Mouse (Mus musculus) liver, embryonic 12.5 days (tissue): ENCODE data around the gene Ctbp1. TPM values are rescaled to one million over a fixed set of nuclear protein-coding genes. Genes with fewer than 3 reads are reported as not detected.

ENCODE experiments used
- ATAC-seq: fragments of 200-750 bp; cut with Nextera tagmentation; 2 replicates; pipeline ENCODE4 v1.8.0; 2017; ENCODE audit warnings: moderate number of reproducible peaks, mild to moderate bottlenecking, moderate library complexity
- H3K27ac ChIP-seq: fragments of 300-500 bp; sonication (generic); 2 replicates; pipeline ENCODE4 v1.5.1; 2016; ENCODE audit warnings: mild to moderate bottlenecking
- H3K27me3 ChIP-seq: fragments of 300-500 bp; sonication (generic); replicated peaks from 2 replicates; pipeline ENCODE4 v1.6.1; 2016; ENCODE audit warnings: mild to moderate bottlenecking, moderate library complexity
- H3K36me3 ChIP-seq: fragments of 300-500 bp; sonication (generic); 2 replicates; pipeline ENCODE4 v1.6.1; 2016; ENCODE audit warnings: mild to moderate bottlenecking, moderate library complexity
- H3K4me1 ChIP-seq: fragments of 300-500 bp; sonication (generic); 2 replicates; pipeline ENCODE4 v1.6.1; 2016
- H3K4me2 ChIP-seq: fragments of 300-500 bp; sonication (generic); 2 replicates; pipeline ENCODE4 v1.6.1; 2016; ENCODE audit warnings: mild to moderate bottlenecking, moderate library complexity
- H3K4me3 ChIP-seq: fragments of 300-500 bp; sonication (generic); 2 replicates; pipeline ENCODE4 v1.5.1; 2016; ENCODE audit warnings: mild to moderate bottlenecking, moderate library complexity
- H3K9ac ChIP-seq: fragments of 300-500 bp; sonication (generic); 2 replicates; pipeline ENCODE4 v1.6.1; 2016; ENCODE audit warnings: mild to moderate bottlenecking, moderate library complexity
- H3K9me3 ChIP-seq: fragments of 300-500 bp; sonication (generic); replicated peaks from 2 replicates; pipeline ENCODE4 v1.6.1; 2016; ENCODE audit warnings: mild to moderate bottlenecking, moderate library complexity
- WGBS: fragments of 180-500 bp; shearing (Covaris S2); methylation state at CpG from one replicate; pipeline ENCODE4 v1.1.7; 2016; ENCODE audit not compliant: insufficient replicate concordance; 5-methylcytosine and 5-hydroxymethylcytosine counted together
- polyA plus RNA-seq: library from polyadenylated mRNA; unstranded; fragments of >200 nt; fragmentation: Nextera tagmentation; extraction: Ambion mirVana; gene quantifications from 2 replicates; pipeline ENCODE4 v1.2.1, GENCODE M21; 2016

Ctbp1 gene
- polyA plus RNA-seq, 1 experiment from 2014 or later = 279 TPM

DNA sequence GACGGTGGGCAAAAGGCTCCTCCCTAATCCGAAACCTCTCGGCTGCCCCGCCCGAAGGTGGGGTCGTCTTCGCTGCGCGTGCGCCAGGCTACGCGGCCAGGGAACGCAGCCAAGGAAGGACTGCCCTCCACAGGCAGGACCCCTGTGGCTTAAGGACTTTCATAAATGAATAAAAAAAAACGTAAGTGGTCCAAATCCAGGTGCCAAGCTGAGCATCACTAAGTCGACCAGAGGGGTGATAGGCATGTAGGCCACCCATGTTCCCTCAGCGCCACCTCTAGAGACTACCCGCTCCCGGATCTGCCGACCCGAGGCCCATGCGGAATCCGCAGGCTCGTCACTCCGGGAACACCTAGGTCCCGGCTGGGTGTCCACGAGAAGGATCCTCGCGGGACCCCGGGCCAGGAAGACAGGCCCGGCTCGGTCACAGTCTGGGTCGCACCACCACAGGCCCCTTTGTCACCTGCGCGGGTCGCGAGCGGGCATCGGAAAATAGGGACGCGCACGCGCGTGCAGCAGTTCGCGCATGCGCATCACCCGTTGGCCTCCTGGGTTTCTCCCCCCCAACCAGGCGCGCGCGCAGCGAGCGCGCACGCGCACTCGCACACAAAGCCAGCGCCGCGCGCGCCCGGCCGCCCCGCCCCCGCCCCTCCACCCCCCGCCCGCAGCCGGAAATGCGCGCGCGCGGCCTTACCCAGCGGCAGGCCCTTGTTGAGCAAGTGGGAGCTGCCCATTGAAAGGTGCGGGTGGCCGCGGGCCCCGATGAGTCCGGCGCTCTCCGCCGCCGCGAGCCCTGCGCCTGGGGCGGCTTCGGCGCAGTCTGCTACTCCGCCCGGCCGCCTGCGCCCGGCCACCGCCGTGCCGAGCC, 475 bp downstream of the Ctbp1 start:
- WGBS = under 1% methylated on average over 82 of the region's 97 CpGs
- H3K9ac ChIP-seq = peak overlapping the region; percentile 91
- H3K4me1 ChIP-seq = peaks cover 69% of the 10 kb centered on the region

GRCm38 (mm10) chr5:33273777-33274084, 1.1 kb downstream of the Ctbp1 start:
- H3K4me2 ChIP-seq = peak overlapping the region; percentile 86
- peaks cover 73% of the 10 kb centered on the region for H3K4me1 ChIP-seq
- WGBS = 0% methylated on average over 6 of the region's 6 CpGs

More for the DNA sequence above, 475 bp downstream of the Ctbp1 start:
- H3K4me3 ChIP-seq = peak overlapping the region; percentile 78
- peak; percentile 79 for ATAC-seq
- H3K27ac ChIP-seq = peak overlapping the region; percentile 97
- no peaks in the 10 kb centered on the region for H3K27me3 ChIP-seq
- peak overlapping the region; percentile 86 for H3K4me2 ChIP-seq
- H3K36me3 ChIP-seq = peaks cover 40% of the 10 kb centered on the region
- no peaks in the 10 kb centered on the region for H3K9me3 ChIP-seq

DNA sequence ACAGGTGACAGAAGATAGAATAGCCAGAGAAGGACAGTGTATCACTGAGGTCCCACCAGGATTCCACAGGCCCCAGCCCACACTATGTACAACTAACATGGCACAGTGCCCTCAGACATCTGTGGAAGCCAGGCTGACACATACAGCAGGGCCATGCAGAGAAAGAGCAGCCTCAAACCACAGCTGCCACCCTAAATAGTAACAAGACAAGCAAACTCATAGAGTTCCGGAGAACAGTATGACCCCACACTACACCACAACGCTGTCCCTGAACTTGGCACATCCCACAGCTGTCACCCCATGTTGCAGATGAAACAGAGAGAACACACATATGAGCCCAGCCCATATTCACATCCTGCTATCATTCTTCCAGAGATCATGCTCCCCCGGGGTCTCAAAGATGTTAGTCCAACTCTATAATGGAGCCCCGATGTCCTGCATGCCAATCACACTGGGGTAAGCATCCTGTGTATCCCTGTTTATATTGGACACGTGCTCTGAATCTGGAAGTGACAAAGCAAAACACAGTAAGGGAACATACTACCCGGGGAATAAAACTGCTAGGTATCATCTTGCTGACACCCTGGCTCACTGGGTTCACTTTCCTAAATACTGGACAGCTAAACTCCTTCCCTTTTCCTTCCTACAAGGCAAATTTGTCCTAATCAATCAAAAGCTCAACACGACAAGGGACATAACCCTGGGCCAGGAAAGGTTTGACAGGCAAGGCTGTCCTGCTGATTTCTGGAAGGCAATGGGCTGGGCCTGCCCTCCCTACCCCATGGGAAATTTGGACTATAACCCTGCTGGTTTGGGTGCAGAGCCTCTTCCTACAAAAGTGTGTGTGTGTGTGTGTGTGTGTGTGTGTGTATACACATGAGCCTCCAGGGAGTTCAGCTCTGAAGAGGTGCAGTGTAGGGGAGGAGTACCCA, 1.7 kb downstream of the Ctbp1 start:
- Histone ChIP-seq H3K27me3 (no peaks in the 10 kb centered on the region), H3K4me1 (peaks cover 67% of the 10 kb centered on the region), H3K27ac (peak overlapping the region; percentile 97), H3K36me3 (peaks cover 52% of the 10 kb centered on the region), H3K4me2 (peak overlapping the region; percentile 86), H3K9me3 (no peaks in the 10 kb centered on the region), H3K9ac (peak overlapping the region; percentile 91), H3K4me3 (peak overlapping the region; percentile 78)
- ATAC-seq = no peak
- WGBS = 35% methylated on average over 7 of the region's 7 CpGs

More at GRCm38 (mm10) chr5:33273777-33274084, 1.1 kb downstream of the Ctbp1 start:
- H3K4me3 ChIP-seq = peak overlapping the region; percentile 78
- H3K9me3 ChIP-seq = no peaks in the 10 kb centered on the region
- peaks cover 46% of the 10 kb centered on the region for H3K36me3 ChIP-seq
- H3K27me3 ChIP-seq = no peaks in the 10 kb centered on the region
- peak; percentile 87 for ATAC-seq
- H3K27ac ChIP-seq = peak overlapping the region; percentile 97
- peak overlapping the region; percentile 91 for H3K9ac ChIP-seq

GRCm38 (mm10) chr5:33272146-33272545, 2.6 kb downstream of the Ctbp1 start:
- peak overlapping the region; percentile 78 for H3K4me3 ChIP-seq
- H3K4me1 ChIP-seq = peaks cover 60% of the 10 kb centered on the region
- H3K36me3 ChIP-seq = peaks cover 62% of the 10 kb centered on the region
- 74% methylated on average over 7 of the region's 7 CpGs for WGBS
- H3K4me2 ChIP-seq = peak overlapping the region; percentile 86
- H3K27ac ChIP-seq = peak overlapping the region; percentile 97
- ATAC-seq = no peak
- H3K9me3 ChIP-seq = no peaks in the 10 kb centered on the region
- H3K9ac ChIP-seq = peak overlapping the region; percentile 91
- H3K27me3 ChIP-seq = no peaks in the 10 kb centered on the region

DNA sequence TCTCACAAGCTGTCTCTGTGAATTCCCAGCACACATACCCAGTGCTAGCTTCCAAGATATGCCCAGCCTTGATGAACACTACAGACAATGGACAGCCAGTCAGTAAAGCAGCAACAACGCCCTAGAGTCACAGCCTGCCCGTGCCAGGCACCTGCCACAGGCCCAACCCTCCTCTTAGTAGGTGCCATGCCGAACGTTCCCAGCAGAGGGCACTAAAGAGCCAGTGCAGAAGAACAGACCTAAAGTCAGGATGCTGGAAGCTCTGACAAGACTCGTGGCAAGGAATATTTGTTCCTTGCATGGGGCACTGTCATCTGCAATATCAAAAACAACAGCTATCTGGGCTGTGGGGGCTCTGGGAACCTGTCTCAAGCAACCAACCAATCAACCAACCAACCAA, 4.2 kb downstream of the Ctbp1 start:
- 14% methylated on average over 5 of the region's 5 CpGs for WGBS
- Histone ChIP-seq H3K36me3 (peaks cover 78% of the 10 kb centered on the region), H3K4me2 (peak overlapping the region; percentile 86), H3K27ac (peak overlapping the region; percentile 97), H3K27me3 (no peaks in the 10 kb centered on the region), H3K9ac (peak overlapping the region; percentile 91; the same call in 1 of the 2 replicates), H3K9me3 (no peaks in the 10 kb centered on the region), H3K4me1 (peaks cover 52% of the 10 kb centered on the region), H3K4me3 (no peak overlapping the region)
- no peak for ATAC-seq

- Histone ChIP-seq H3K27me3 (no peaks in the 10 kb centered on the region), H3K4me2 (no peak overlapping the region), H3K9me3 (no peaks in the 10 kb centered on the region), H3K9ac (no peak overlapping the region), H3K4me3 (no peak overlapping the region), H3K4me1 (no peaks in the 10 kb centered on the region), H3K36me3 (peaks cover 100% of the 10 kb centered on the region), H3K27ac (no peak overlapping the region)
- WGBS = 84% methylated on average over 5 of the region's 5 CpGs
- no peak for ATAC-seq
Observed at GRCm38 (mm10) chr5:33254416-33254815, 20.4 kb downstream of the Ctbp1 start.

DNA sequence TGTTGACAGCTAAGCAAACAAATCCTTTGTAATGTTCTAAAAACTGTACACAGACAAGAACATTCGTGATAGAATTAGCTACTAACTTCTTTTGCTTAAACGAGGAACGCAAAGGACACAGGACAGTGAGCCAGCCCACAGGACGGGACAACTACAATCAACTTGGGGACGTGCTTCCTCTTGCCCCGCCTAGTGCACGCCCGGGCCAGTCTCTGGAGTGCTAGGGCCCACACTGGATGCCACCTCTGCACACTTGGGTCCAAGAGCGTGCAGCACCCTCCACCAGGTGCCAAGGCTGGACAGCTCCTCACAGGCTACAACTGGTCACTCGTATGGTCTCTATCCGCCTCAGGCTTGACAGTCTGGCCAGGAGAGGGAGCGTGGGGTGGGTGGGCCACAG, 26.6 kb downstream of the Ctbp1 start:
- 83% methylated on average over 12 of the region's 12 CpGs for WGBS

DNA sequence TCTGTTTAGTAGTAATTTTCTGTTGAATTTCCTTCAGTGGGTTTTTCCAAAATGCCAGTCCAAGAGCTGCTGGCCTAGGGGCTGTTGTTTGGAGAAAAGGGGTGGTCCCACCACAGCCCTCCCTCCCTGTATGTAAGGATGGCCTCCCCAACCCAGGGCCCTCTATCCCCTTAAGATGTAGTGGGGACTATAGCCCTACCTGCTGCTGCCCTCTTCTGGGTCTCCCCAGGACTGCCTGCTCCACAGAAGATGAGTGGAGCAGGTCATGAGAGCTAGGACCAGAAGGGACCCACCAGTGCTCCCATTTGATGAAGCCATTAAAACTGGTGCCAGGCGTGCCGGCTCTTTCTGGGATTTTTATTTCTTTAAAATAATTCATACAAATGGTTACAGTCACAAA, 27.4 kb downstream of the Ctbp1 start:
- H3K4me2 ChIP-seq = no peak overlapping the region
- H3K9ac ChIP-seq = no peak overlapping the region
- no peak overlapping the region for H3K4me3 ChIP-seq
- ATAC-seq = peak; percentile 44; the same call in 1 of the 2 replicates
- peaks cover 75% of the 10 kb centered on the region for H3K36me3 ChIP-seq
- WGBS = 81% methylated on average over 2 of the region's 2 CpGs
- no peaks in the 10 kb centered on the region for H3K9me3 ChIP-seq
- H3K4me1 ChIP-seq = no peaks in the 10 kb centered on the region
- no peaks in the 10 kb centered on the region for H3K27me3 ChIP-seq
- H3K27ac ChIP-seq = no peak overlapping the region

More for the DNA sequence above, 26.6 kb downstream of the Ctbp1 start:
- no peak overlapping the region for H3K4me2 ChIP-seq
- no peaks in the 10 kb centered on the region for H3K4me1 ChIP-seq
- no peak overlapping the region for H3K4me3 ChIP-seq
- no peaks in the 10 kb centered on the region for H3K27me3 ChIP-seq
- no peaks in the 10 kb centered on the region for H3K9me3 ChIP-seq
- no peak overlapping the region for H3K27ac ChIP-seq
- no peak for ATAC-seq
- no peak overlapping the region for H3K9ac ChIP-seq
- H3K36me3 ChIP-seq = peaks cover 83% of the 10 kb centered on the region

DNA sequence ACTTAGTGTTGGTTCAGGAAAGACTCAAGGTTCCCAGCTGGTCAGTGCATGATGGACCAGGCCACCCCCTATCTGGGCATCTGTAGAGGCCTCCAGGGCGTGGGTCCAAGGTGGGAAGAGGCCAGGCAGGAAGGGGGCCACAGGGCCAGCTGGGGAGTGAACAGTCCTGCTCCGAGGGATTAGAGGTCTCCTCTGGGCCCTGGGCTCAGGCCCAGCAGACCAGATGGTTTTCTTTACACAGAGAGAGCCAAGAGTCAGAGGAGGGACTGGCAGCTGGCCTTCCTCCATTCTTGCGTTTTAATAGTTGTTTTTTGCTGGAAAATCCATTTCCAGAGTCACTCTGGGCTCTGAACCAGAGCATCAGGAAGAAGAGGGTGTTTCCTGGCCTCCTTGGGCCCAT, 29.1 kb downstream of the Ctbp1 start:
- Histone ChIP-seq H3K4me2 (no peak overlapping the region), H3K4me3 (no peak overlapping the region), H3K9me3 (no peaks in the 10 kb centered on the region), H3K4me1 (no peaks in the 10 kb centered on the region), H3K36me3 (peaks cover 61% of the 10 kb centered on the region), H3K27ac (no peak overlapping the region), H3K27me3 (no peaks in the 10 kb centered on the region), H3K9ac (no peak overlapping the region)
- no peak for ATAC-seq
- WGBS = 76% methylated on average over 3 of the region's 3 CpGs

- no peak for ATAC-seq
- Histone ChIP-seq H3K4me2 (no peak overlapping the region), H3K4me1 (no peaks in the 10 kb centered on the region), H3K36me3 (peaks cover 49% of the 10 kb centered on the region), H3K27ac (no peak overlapping the region), H3K9ac (no peak overlapping the region), H3K27me3 (no peaks in the 10 kb centered on the region), H3K9me3 (no peaks in the 10 kb centered on the region), H3K4me3 (no peak overlapping the region)
- WGBS = 74% methylated on average over 5 of the region's 5 CpGs
Observed at GRCm38 (mm10) chr5:33244377-33244920, 30.3 kb downstream of the Ctbp1 start.

- no peak overlapping the region for H3K4me3 ChIP-seq
- no peak overlapping the region for H3K27ac ChIP-seq
- WGBS = 60% methylated on average over 3 of the region's 3 CpGs
- no peaks in the 10 kb centered on the region for H3K27me3 ChIP-seq
- no peak for ATAC-seq
- H3K36me3 ChIP-seq = peaks cover 8% of the 10 kb centered on the region; the same call in 1 of the 2 replicates
- H3K9ac ChIP-seq = no peak overlapping the region
- H3K9me3 ChIP-seq = no peaks in the 10 kb centered on the region
- no peak overlapping the region for H3K4me2 ChIP-seq
- peaks cover 12% of the 10 kb centered on the region for H3K4me1 ChIP-seq
Observed at GRCm38 (mm10) chr5:33239934-33240333, 34.9 kb downstream of the Ctbp1 start.
